Mouse (Mus musculus) midbrain, postnatal 0 days (tissue): Measurements from ENCODE around the gene Pym1. TPM values are rescaled to one million over a fixed set of nuclear protein-coding genes. Genes with fewer than 3 reads are reported as not detected.

Experiments used
- ATAC-seq: fragments of 200-750 bp; cut with Nextera tagmentation; 2 replicates; pipeline ENCODE4 v1.8.0; 2017; ENCODE audit warnings: moderate number of reproducible peaks, mild to moderate bottlenecking, moderate TSS enrichment, moderate library complexity; ENCODE audit not compliant: low FRiP score
- DNase-seq: peaks from one replicate; pipeline ENCODE4 v3.0.0-alpha.2; 2015; ENCODE audit warnings: low spot score
- H3K27ac ChIP-seq: fragments of 300-500 bp; sonication (generic); 2 replicates; pipeline ENCODE4 v1.5.1; 2014; ENCODE audit warnings: low read depth, mild to moderate bottlenecking, low read length, mixed read lengths
- H3K27me3 ChIP-seq: fragments of 300-500 bp; sonication (generic); 2 replicates; pipeline ENCODE4 v1.6.1; 2014; ENCODE audit warnings: low read length, control low read depth, mixed read lengths; ENCODE audit not compliant: insufficient read depth
- H3K36me3 ChIP-seq: fragments of 300-500 bp; sonication (generic); 2 replicates; pipeline ENCODE4 v1.6.1; 2014; ENCODE audit warnings: low read length, control low read depth, mixed read lengths; ENCODE audit not compliant: insufficient read depth
- H3K4me1 ChIP-seq: fragments of 300-500 bp; sonication (generic); 2 replicates; pipeline ENCODE4 v1.6.1; 2014; ENCODE audit warnings: mild to moderate bottlenecking, control low read depth, antibody characterized with exemption, low read length, mixed read lengths; ENCODE audit not compliant: insufficient read depth
- H3K4me2 ChIP-seq: fragments of 300-500 bp; sonication (generic); 2 replicates; pipeline ENCODE4 v1.6.1; 2014; ENCODE audit warnings: low read depth, mild to moderate bottlenecking, low read length, mixed read lengths; ENCODE audit not compliant: poor library complexity, severe bottlenecking
- H3K4me3 ChIP-seq: fragments of 300-500 bp; sonication (generic); 2 replicates; pipeline ENCODE4 v1.5.1; 2014; ENCODE audit warnings: low read depth, mild to moderate bottlenecking, low read length, moderate library complexity
- H3K9ac ChIP-seq: fragments of 300-500 bp; sonication (generic); replicated peaks from 2 replicates; pipeline ENCODE4 v1.6.1; 2014; ENCODE audit warnings: mild to moderate bottlenecking, low read length, moderate library complexity, mixed read lengths; ENCODE audit not compliant: poor library complexity, severe bottlenecking
- H3K9me3 ChIP-seq: fragments of 300-500 bp; sonication (generic); 2 replicates; pipeline ENCODE4 v1.6.1; 2016; ENCODE audit warnings: low read length, control low read depth
- CTCF ChIP-seq: IDR thresholded peaks from 2 replicates; pipeline ENCODE4 v1.5.1; 2016; ENCODE audit warnings: antibody characterized with exemption, mild to moderate bottlenecking
- WGBS: fragments of 180-500 bp; shearing (Covaris S2); extraction: QIAGEN DNeasy Blood & Tissue Kit; methylation state at CpG from one replicate; pipeline ENCODE4 v1.1.7; 2014; 5-methylcytosine and 5-hydroxymethylcytosine counted together
- polyA plus RNA-seq: library from polyadenylated mRNA; unstranded; fragments of >200 nt; fragmentation: Nextera tagmentation; extraction: Ambion mirVana; gene quantifications from 2 replicates; pipeline ENCODE4 v1.2.1, GENCODE M21; 2015
- total RNA-seq: library from RNA; depleted of rRNA; stranded (reverse); fragments of >200 nt; gene quantifications from 2 replicates; pipeline ENCODE4 v1.2.3, GENCODE M21; 2014

Pym1 gene
- total and polyA plus RNA-seq, 2 experiments from 2014 or later: 52.2 to 54.9 TPM

DNA sequence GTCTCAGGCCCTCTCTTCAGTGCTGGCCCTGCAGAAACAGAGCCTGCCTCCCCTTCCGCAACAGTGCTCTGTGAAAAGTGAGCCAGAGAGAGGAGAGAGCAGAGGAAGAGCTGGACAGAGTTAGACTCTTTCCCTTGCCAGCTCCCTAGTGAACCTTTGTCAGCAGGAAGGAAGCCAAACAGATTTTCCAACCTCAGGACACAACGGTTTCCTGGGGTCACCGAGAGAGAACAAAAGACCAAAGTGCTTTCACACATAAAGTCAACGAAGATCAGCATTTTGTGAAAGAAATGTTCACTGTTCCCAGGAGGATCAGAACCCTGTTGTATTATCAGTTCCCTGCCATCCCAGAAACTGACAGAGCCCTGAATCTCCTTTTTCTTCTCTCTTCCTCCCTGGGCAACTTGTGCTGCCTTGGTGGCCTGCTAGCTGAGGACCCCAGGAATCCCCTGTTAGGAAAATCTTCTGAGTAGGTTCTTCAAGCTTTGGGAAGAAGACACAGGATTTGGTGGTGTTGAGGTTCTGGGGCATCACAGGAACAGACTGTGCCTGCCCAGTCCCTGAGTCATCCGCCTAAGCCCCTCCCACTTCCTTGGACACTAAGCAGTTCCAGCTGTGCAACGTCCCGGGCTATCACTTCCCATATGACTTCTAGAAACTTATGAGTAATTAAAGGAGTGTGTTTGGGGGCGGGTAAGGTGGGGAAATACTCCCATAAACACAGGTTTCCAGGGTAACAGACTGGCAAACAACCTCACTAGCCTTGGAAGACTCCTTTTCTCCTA is 31.5 kb downstream of the Pym1 start:
- ATAC-seq: no peak
- no peaks in the 10 kb centered on the region for H3K4me1 ChIP-seq
- no peak for TF ChIP-seq CTCF

DNA sequence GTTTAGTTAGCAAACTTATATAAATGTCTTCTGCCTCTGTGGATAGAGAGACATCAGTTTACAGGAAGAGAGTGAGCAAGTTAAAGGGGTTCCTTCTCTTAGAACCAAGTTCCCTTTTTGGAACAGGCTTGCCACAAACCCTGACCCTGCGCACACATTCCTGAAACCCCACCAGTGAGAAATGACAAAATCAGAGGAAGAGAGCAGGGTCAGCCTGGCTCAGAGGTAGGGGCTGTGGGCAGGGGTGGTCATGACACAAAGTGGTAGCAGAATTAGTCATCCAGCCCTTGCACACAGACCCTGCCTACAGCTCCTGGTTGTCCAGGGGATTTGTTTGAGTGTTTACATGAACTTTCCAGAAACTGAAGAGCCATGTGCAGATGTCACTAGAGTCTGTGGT is 32.5 kb downstream of the Pym1 start:
- Histone ChIP-seq H3K27ac (no peak overlapping the region), H3K9ac (no peak overlapping the region), H3K4me1 (no peaks in the 10 kb centered on the region), H3K27me3 (no peaks in the 10 kb centered on the region), H3K4me3 (no peak overlapping the region), H3K36me3 (no peaks in the 10 kb centered on the region), H3K4me2 (no peak overlapping the region), H3K9me3 (peaks cover 7% of the 10 kb centered on the region; the same call in 1 of the 2 replicates)
- ATAC-seq (no peak), DNase-seq (no peak)
- 92% methylated on average over 1 of the region's 1 CpGs for WGBS
- no peak for TF ChIP-seq CTCF

More for the DNA sequence above, 31.5 kb downstream of the Pym1 start:
- Histone ChIP-seq H3K36me3 (no peaks in the 10 kb centered on the region), H3K4me3 (no peak overlapping the region), H3K27me3 (no peaks in the 10 kb centered on the region), H3K9me3 (peaks cover 6% of the 10 kb centered on the region; the same call in 1 of the 2 replicates), H3K9ac (no peak overlapping the region), H3K4me2 (no peak overlapping the region), H3K27ac (peak overlapping the region; percentile 57)
- 24% methylated on average over 8 of the region's 8 CpGs for WGBS
- DNase-seq: peak; percentile 3

DNA sequence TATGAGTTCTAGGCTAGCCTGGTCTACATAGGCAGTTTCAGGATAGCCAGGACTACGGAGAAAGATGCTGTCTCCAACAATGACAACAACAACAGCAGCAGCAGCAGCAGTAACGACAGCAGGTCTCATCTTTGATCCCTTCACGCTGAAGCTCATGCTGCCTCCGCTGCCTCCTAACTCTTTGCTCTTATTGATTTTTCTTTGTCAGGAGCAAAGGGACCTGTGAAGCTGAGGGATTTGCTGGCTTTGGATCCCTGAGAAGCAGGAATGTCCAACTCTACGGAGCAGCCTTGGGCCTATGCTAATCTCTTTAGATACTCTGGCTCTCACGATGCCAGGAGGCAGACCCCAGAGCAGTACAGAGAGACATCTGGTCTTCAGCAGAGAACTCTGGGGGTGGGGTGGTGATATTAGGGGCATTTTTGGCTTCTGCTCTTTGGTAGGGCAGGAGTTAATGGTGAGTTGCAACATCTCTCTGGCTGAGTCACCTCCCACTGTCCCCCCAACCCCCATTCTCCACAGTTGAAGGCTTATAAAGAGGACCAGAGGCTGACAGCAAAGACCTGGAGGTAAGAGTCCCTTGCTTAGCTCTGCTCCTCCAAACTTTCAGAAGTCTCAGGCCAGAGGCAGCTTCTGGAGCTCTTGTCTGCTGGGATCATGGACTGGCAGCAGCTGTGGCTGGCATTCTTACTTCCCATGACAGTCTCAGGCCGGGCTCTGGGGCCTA is 42.9 kb downstream of the Pym1 start, which contains the start of gene Mmp19:
Gene Mmp19 (plus strand): TSS at position 513 of the 727 bp plus-strand sequence.
- H3K4me3 ChIP-seq: no peak within 1 kb of the TSS
- no peak for DNase-seq
- no peak for TF ChIP-seq CTCF

DNA sequence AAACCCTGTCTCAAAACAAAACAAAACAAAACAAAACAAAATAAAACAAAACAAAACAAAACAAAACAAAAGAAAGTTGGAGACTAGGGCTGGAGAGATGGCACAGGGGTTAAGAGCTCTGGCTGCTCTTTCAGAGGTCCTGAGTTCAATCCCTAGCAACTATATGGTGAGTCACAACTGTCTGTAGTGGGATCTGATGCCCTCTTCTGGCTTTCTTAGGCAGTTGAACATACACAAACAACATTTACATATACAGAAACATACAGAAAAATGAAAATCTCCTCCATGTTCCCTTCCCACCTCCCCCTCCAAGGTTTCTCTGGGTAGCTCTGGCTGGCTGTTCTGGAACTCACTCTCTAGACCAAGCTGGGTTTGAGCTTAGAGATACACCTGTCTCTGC is 44.4 kb downstream of the Pym1 start:
- ATAC-seq (no peak), DNase-seq (no peak)
- no peaks in the 10 kb centered on the region for H3K4me1 ChIP-seq
- H3K36me3 ChIP-seq: no peaks in the 10 kb centered on the region
- H3K4me2 ChIP-seq: no peak overlapping the region
- H3K9me3 ChIP-seq: no peaks in the 10 kb centered on the region
- H3K9ac ChIP-seq: no peak overlapping the region
- H3K4me3 ChIP-seq: no peak overlapping the region
- no peak overlapping the region for H3K27ac ChIP-seq
- no peaks in the 10 kb centered on the region for H3K27me3 ChIP-seq
- TF ChIP-seq CTCF: no peak

More for the DNA sequence above, 42.9 kb downstream of the Pym1 start, which contains the start of gene Mmp19:
- Histone ChIP-seq H3K4me1 (no peaks in the 10 kb centered on the region), H3K27me3 (no peaks in the 10 kb centered on the region), H3K9ac (no peak within 1 kb of the TSS), H3K36me3 (no peaks in the 10 kb centered on the region), H3K4me2 (no peak within 1 kb of the TSS), H3K9me3 (no peaks in the 10 kb centered on the region), H3K27ac (no peak within 1 kb of the TSS)
- ATAC-seq: no peak
- WGBS: 56% methylated on average over 7 of the region's 7 CpGs

DNA sequence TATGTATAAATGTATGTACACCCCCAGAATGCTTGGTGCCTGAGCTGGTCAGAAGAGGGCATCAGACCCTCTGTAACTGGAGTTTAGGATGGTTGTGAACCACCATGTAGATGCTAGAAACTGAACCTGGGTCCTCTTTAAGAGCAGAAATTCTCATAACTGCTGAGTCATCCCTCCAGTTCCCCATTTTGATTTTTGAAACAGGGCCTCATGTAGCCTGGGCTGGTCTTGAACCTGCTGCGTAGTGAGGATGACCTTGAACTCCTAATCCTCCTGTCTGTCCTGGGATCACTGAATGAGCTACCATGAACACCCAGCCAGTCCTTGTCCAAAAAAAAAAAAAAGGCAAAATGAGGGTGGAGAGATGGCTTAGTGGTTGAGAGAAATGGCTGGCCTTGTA is 45.6 kb downstream of the Pym1 start:
- WGBS: 100% methylated on average over 1 of the region's 1 CpGs

DNA sequence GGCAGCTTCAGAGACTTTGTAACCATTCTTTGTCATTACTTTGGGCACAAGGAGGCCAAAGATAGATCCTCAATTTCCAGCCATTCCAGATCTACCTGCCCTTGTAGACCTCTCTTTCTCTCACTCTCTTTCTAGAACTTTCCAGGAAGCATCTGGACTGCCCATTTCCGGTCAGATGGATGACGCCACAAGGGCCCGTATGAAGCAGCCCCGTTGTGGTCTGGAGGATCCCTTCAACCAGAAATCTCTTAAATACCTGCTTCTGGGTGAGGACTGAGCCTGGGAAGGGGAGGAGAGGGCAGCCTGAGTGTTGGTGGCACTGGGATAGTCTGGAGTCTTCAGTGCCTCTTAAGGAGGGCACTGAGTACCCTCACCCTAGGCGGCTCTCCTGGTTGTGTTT is 46.7 kb downstream of the Pym1 start:
- Histone ChIP-seq H3K4me2 (no peak overlapping the region), H3K36me3 (no peaks in the 10 kb centered on the region; the same call in 1 of the 2 replicates), H3K9me3 (no peaks in the 10 kb centered on the region), H3K4me1 (no peaks in the 10 kb centered on the region), H3K27me3 (no peaks in the 10 kb centered on the region), H3K27ac (no peak overlapping the region), H3K4me3 (no peak overlapping the region), H3K9ac (no peak overlapping the region)
- 92% methylated on average over 5 of the region's 5 CpGs for WGBS
- ATAC-seq (no peak), DNase-seq (no peak)
- no peak for TF ChIP-seq CTCF

More for the DNA sequence above, 45.6 kb downstream of the Pym1 start:
- no peak overlapping the region for H3K27ac ChIP-seq
- no peaks in the 10 kb centered on the region for H3K27me3 ChIP-seq
- H3K4me1 ChIP-seq: no peaks in the 10 kb centered on the region
- no peak overlapping the region for H3K4me3 ChIP-seq
- no peak overlapping the region for H3K4me2 ChIP-seq
- ATAC-seq (no peak), DNase-seq (no peak)
- H3K9me3 ChIP-seq: no peaks in the 10 kb centered on the region
- TF ChIP-seq CTCF: no peak
- no peak overlapping the region for H3K9ac ChIP-seq
- no peaks in the 10 kb centered on the region; the same call in 1 of the 2 replicates for H3K36me3 ChIP-seq
